Mouse (Mus musculus): ENCODE measurements around the gene Tsnaxip1. TPM values are rescaled to one million over a fixed set of nuclear protein-coding genes. Genes with fewer than 3 reads are reported as not detected.

Tsnaxip1 gene
- polyA plus RNA-seq, 1 experiment from 2014 or later: 0.07 TPM

DNA sequence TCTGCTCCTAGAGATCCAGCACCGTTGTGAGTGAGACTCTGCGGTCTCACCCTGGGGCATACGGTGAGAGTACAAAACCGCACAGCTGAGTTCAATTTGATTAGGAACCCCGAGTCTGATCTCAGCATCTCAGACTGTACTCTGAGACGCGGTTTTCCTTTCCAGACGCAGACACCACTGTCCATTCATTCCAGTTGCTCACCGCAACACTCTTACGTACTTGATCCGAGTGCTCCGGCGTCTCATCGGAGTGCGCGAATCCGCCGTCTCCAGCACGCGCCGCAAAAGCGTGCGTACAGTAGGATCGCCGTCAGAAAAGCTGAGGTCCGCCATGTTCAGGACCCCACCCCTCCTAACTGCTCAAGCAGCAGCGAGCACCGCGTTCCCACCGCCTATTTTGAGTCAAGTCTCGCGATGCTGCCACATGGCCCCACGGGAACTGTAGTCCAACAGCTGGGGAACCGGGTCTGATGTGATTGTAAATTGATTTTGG is 24.2 kb downstream of the Tsnaxip1 start:
- Histone ChIP-seq H3K9me3 (replicated peaks) (no peaks in the 10 kb centered on the region), H3K9ac (peak overlapping the region; percentile 74), H3K27ac (replicated peaks) (peak overlapping the region; percentile 89), H3K36me3 (replicated peaks) (peaks cover 31% of the 10 kb centered on the region), H3K4me3 (replicated peaks) (peak overlapping the region; percentile 80), H3K27me3 (no peaks in the 10 kb centered on the region), H3K4me1 (replicated peaks) (peaks cover 47% of the 10 kb centered on the region), H3K4me2 (peak overlapping the region; percentile 77)
- ATAC-seq (ENCODE audit: insufficient read depth): peak; percentile 62
- under 1% methylated on average over 34 of the region's 34 CpGs for WGBS (ENCODE audit: insufficient replicate concordance)

GRCm38 (mm10) chr8:105852146-105852729 is 24.7 kb downstream of the Tsnaxip1 start:
- peaks cover 26% of the 10 kb centered on the region for H3K36me3 ChIP-seq (replicated peaks)
- no peaks in the 10 kb centered on the region for H3K9me3 ChIP-seq (replicated peaks)
- H3K27ac ChIP-seq (replicated peaks): peak overlapping the region; percentile 14; the same call in 1 of the 2 replicates
- no peak overlapping the region for H3K9ac ChIP-seq
- peak overlapping the region; percentile 77 for H3K4me2 ChIP-seq
- 73% methylated on average over 12 of the region's 12 CpGs for WGBS (ENCODE audit: insufficient replicate concordance)
- ATAC-seq (ENCODE audit: insufficient read depth): no peak
- H3K4me1 ChIP-seq (replicated peaks): peaks cover 48% of the 10 kb centered on the region
- H3K27me3 ChIP-seq: no peaks in the 10 kb centered on the region
- H3K4me3 ChIP-seq (replicated peaks): peak overlapping the region; percentile 80

- Histone ChIP-seq H3K9me3 (replicated peaks) (no peaks in the 10 kb centered on the region), H3K27ac (replicated peaks) (peak within 1 kb of the TSS; percentile 14; the same call in 1 of the 2 replicates), H3K4me1 (replicated peaks) (peaks cover 56% of the 10 kb centered on the region), H3K27me3 (no peaks in the 10 kb centered on the region), H3K9ac (no peak within 1 kb of the TSS), H3K36me3 (replicated peaks) (peaks cover 22% of the 10 kb centered on the region), H3K4me3 (replicated peaks) (peak within 1 kb of the TSS; percentile 80), H3K4me2 (peak within 1 kb of the TSS; percentile 77)
- ATAC-seq (ENCODE audit: insufficient read depth): no peak
- WGBS (ENCODE audit: insufficient replicate concordance): 68% methylated on average over 3 of the region's 3 CpGs
Observed at GRCm38 (mm10) chr8:105853178-105853577, 25.6 kb downstream of the Tsnaxip1 start, which contains the start of gene Cenpt. Cenpt (minus strand) TSS chr8:105853278.

DNA sequence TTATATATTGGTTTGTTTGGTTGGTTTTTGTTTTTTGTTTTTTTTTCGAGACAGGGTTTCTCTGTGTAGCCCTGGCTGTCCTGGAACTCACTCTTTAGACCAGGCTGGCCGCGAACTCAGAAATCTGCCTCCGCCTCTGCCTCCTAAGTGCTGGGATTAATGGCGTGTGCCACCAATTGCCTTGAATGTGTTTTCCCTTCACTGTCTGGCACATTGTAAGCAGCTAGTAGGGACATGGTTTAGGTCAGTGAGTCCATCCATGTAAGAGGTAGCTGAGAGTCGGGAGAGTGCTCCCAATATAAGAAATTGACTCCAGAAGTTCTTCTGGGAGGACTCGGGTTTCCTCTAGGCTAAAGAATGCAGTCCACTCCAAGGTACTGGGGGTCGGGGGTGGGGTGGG is 26.8 kb downstream of the Tsnaxip1 start:
- ATAC-seq (ENCODE audit: insufficient read depth): no peak
- H3K9ac ChIP-seq: peak overlapping the region; percentile 92; the same call in 1 of the 2 replicates
- peak overlapping the region; percentile 90 for H3K4me3 ChIP-seq (replicated peaks)
- H3K36me3 ChIP-seq (replicated peaks): peaks cover 18% of the 10 kb centered on the region
- H3K9me3 ChIP-seq (replicated peaks): no peaks in the 10 kb centered on the region
- H3K4me1 ChIP-seq (replicated peaks): peaks cover 67% of the 10 kb centered on the region
- H3K27me3 ChIP-seq: no peaks in the 10 kb centered on the region
- H3K4me2 ChIP-seq: peak overlapping the region; percentile 98
- no peak overlapping the region for H3K27ac ChIP-seq (replicated peaks)
- WGBS (ENCODE audit: insufficient replicate concordance): 24% methylated on average over 8 of the region's 8 CpGs

- Histone ChIP-seq H3K36me3 (replicated peaks) (peaks cover 13% of the 10 kb centered on the region), H3K4me2 (peak within 1 kb of the TSS; percentile 98), H3K4me1 (replicated peaks) (peaks cover 68% of the 10 kb centered on the region), H3K9me3 (replicated peaks) (no peaks in the 10 kb centered on the region), H3K9ac (peak within 1 kb of the TSS; percentile 92), H3K4me3 (replicated peaks) (peak within 1 kb of the TSS; percentile 90), H3K27ac (replicated peaks) (peak within 1 kb of the TSS; percentile 89), H3K27me3 (no peaks in the 10 kb centered on the region)
- under 1% methylated on average over 43 of the region's 43 CpGs for WGBS (ENCODE audit: insufficient replicate concordance)
- ATAC-seq (ENCODE audit: insufficient read depth): peak; percentile 85
Observed at GRCm38 (mm10) chr8:105854715-105855216, 27.2 kb downstream of the Tsnaxip1 start, which contains the start of gene Thap11. Thap11 (plus strand) TSS chr8:105855132.

DNA sequence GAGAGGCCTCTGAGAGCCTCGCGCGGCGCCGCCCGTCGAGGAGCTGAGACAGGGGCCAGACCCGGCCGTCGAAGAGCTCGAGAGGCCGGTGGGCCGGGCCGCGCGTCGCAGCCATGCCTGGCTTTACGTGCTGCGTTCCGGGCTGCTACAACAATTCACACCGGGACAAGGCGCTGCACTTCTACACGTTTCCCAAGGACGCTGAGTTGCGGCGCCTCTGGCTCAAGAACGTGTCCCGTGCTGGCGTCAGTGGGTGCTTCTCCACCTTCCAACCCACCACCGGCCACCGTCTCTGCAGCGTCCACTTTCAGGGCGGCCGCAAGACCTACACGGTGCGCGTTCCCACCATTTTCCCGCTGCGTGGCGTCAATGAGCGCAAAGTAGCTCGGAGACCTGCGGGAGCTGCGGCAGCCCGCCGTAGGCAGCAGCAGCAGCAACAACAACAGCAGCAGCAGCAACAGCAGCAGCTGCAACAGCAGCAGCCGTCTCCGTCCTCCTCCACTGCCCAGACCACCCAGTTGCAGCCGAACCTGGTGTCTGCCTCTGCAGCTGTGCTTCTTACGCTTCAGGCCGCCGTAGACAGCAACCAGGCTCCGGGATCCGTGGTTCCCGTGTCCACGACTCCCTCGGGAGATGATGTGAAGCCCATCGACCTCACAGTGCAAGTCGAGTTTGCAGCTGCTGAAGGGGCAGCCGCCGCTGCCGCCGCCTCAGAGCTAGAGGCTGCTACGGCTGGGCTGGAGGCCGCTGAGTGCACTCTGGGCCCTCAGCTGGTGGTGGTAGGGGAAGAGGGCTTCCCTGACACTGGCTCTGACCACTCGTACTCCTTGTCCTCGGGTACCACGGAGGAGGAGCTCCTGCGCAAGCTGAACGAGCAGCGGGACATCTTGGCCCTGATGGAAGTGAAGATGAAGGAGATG is 28.0 kb downstream of the Tsnaxip1 start:
- under 1% methylated on average over 71 of the region's 71 CpGs for WGBS (ENCODE audit: insufficient replicate concordance)
- H3K9me3 ChIP-seq (replicated peaks): no peaks in the 10 kb centered on the region
- peak; percentile 26 for ATAC-seq (ENCODE audit: insufficient read depth)
- H3K27ac ChIP-seq (replicated peaks): peak overlapping the region; percentile 89
- H3K27me3 ChIP-seq: no peaks in the 10 kb centered on the region
- H3K4me3 ChIP-seq (replicated peaks): peak overlapping the region; percentile 90
- peaks cover 68% of the 10 kb centered on the region for H3K4me1 ChIP-seq (replicated peaks)
- H3K4me2 ChIP-seq: peak overlapping the region; percentile 98
- peaks cover 12% of the 10 kb centered on the region for H3K36me3 ChIP-seq (replicated peaks)
- H3K9ac ChIP-seq: peak overlapping the region; percentile 92

- ATAC-seq (ENCODE audit: insufficient read depth): no peak
- Histone ChIP-seq H3K4me1 (replicated peaks) (peaks cover 68% of the 10 kb centered on the region), H3K9me3 (replicated peaks) (no peaks in the 10 kb centered on the region), H3K9ac (peak overlapping the region; percentile 92), H3K36me3 (replicated peaks) (peaks cover 12% of the 10 kb centered on the region), H3K4me2 (peak overlapping the region; percentile 98), H3K27me3 (no peaks in the 10 kb centered on the region), H3K4me3 (replicated peaks) (peak overlapping the region; percentile 90), H3K27ac (replicated peaks) (peak overlapping the region; percentile 89)
- 15% methylated on average over 15 of the region's 15 CpGs for WGBS (ENCODE audit: insufficient replicate concordance)
Observed at GRCm38 (mm10) chr8:105856168-105856835, 28.8 kb downstream of the Tsnaxip1 start.

DNA sequence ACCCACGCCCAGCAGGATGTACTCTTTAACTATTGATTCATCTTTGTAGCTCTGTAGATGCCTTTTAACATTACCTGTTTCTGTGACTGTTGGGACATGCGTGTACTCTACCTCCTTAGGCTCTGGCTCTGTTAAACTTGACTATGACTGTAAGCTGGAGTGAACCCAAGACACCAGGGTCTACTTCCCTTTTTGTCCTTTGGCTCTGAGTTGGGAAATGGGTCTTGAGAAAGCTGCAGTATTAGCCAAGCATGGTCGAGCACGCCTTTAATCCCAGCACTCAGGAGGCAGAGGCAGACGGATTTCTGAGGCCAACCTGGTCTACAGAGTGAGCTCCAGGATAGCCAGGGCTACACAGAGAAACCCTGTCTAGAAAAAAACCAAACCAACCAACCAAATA is 31.0 kb downstream of the Tsnaxip1 start:
- peak overlapping the region; percentile 88; the same call in 1 of the 2 replicates for H3K4me3 ChIP-seq (replicated peaks)
- H3K36me3 ChIP-seq (replicated peaks): peaks cover 12% of the 10 kb centered on the region
- no peak for ATAC-seq (ENCODE audit: insufficient read depth)
- WGBS (ENCODE audit: insufficient replicate concordance): 54% methylated on average over 5 of the region's 5 CpGs
- H3K27ac ChIP-seq (replicated peaks): peak overlapping the region; percentile 97
- H3K4me1 ChIP-seq (replicated peaks): peaks cover 80% of the 10 kb centered on the region
- H3K9me3 ChIP-seq (replicated peaks): no peaks in the 10 kb centered on the region
- H3K9ac ChIP-seq: no peak overlapping the region
- peak overlapping the region; percentile 98; the same call in 1 of the 2 replicates for H3K4me2 ChIP-seq
- no peaks in the 10 kb centered on the region for H3K27me3 ChIP-seq

GRCm38 (mm10) chr8:105859314-105859713 is 31.8 kb downstream of the Tsnaxip1 start:
- no peaks in the 10 kb centered on the region for H3K9me3 ChIP-seq (replicated peaks)
- H3K27ac ChIP-seq (replicated peaks): peak overlapping the region; percentile 97
- H3K4me2 ChIP-seq: peak overlapping the region; percentile 98
- WGBS (ENCODE audit: insufficient replicate concordance): 9% methylated on average over 5 of the region's 5 CpGs
- peaks cover 15% of the 10 kb centered on the region for H3K36me3 ChIP-seq (replicated peaks)
- H3K9ac ChIP-seq: peak overlapping the region; percentile 86
- peaks cover 87% of the 10 kb centered on the region for H3K4me1 ChIP-seq (replicated peaks)
- H3K4me3 ChIP-seq (replicated peaks): peak overlapping the region; percentile 88
- ATAC-seq (ENCODE audit: insufficient read depth): no peak
- H3K27me3 ChIP-seq: no peaks in the 10 kb centered on the region

DNA sequence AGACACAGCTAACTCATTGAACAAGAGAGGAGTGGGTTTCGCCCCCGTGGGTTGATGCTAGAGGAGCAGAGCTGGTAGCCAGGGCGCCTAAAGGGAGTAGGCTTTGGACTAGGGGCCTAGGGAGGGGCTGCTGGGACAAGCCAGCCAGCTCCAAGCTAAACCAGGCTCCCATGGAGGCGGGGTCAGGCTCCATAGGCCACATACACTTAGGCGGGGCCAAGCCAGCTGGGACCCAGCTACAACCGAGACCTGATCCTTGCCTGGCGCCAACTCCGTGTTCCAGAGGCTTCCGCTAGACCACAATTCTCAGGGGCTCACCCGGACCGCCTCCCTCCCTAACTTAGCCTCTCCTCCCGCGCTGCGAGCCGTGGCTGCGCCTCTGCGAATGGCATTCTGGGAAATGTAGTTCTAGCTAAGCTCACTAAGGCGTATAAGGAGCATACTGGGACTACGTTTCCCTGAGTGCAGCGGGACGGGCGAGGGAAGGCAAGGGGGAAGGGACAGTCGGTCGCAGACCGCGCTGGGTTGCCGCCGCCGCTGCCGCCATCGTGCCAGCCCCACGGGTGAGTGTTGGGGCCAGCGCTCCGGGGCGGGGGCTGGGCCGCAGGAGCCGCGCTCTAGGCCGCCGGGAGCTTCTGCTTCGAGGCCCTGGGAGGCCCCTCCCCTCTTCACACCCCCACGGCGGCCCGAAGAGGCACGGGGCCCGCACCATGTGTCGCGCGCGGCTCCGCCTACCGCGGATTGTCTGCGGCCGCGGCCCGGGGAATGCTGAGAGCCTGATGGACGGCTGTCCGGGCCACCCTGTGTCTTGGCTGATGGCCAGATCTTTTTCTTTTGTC is 32.8 kb downstream of the Tsnaxip1 start, which contains the start of gene Nutf2:
Gene Nutf2 (plus strand): TSS at position 438 of the 839 bp plus-strand sequence.
- Histone ChIP-seq H3K4me2 (peak within 1 kb of the TSS; percentile 98), H3K27me3 (no peaks in the 10 kb centered on the region), H3K4me3 (replicated peaks) (peak within 1 kb of the TSS; percentile 88), H3K36me3 (replicated peaks) (peaks cover 22% of the 10 kb centered on the region), H3K4me1 (replicated peaks) (peaks cover 90% of the 10 kb centered on the region), H3K27ac (replicated peaks) (peak within 1 kb of the TSS; percentile 97), H3K9me3 (replicated peaks) (no peaks in the 10 kb centered on the region), H3K9ac (peak within 1 kb of the TSS; percentile 86)
- ATAC-seq (ENCODE audit: insufficient read depth): peak; percentile 94
- under 1% methylated on average over 59 of the region's 59 CpGs for whole genome bisulfite sequencing (ENCODE audit: insufficient replicate concordance)
